Mouse (Mus musculus): Measurements from ENCODE around the gene Atf7.
A peak's percentile ranks its signal among the peaks of the same experiment; 100 is the strongest.

Gene Atf7

GRCm38 (mm10) chr15:102515791-102516190, 109.5 kb downstream of the Atf7 start:
- no peak for DNase-seq (ENCODE audit: low spot score)

GRCm38 (mm10) chr15:102515261-102515660, 110.0 kb downstream of the Atf7 start:
- no peak for DNase-seq (ENCODE audit: low spot score)

GRCm38 (mm10) chr15:102513004-102513403, 112.3 kb downstream of the Atf7 start:
- DNase-seq (ENCODE audit: low spot score) = no peak

GRCm38 (mm10) chr15:102512471-102512870, 112.8 kb downstream of the Atf7 start:
- DNase-seq (ENCODE audit: low spot score) = no peak

GRCm38 (mm10) chr15:102512010-102512409, 113.3 kb downstream of the Atf7 start:
- no peak for DNase-seq (ENCODE audit: low spot score)

- no peak for DNase-seq (ENCODE audit: low spot score)
These were observed 113.9 kb downstream of the Atf7 start for GRCm38 (mm10) chr15:102511285-102511833.

- peak; percentile 58 for DNase-seq (ENCODE audit: low spot score)
These were observed 114.5 kb downstream of the Atf7 start for GRCm38 (mm10) chr15:102510590-102511284.

- no peak for DNase-seq (ENCODE audit: low spot score)
These were observed 115.2 kb downstream of the Atf7 start for GRCm38 (mm10) chr15:102510110-102510509.

- no peak for DNase-seq (ENCODE audit: low spot score)
These were observed 116.9 kb downstream of the Atf7 start for GRCm38 (mm10) chr15:102508336-102508735.

GRCm38 (mm10) chr15:102507561-102507960, 117.7 kb downstream of the Atf7 start:
- no peak for DNase-seq (ENCODE audit: low spot score)

GRCm38 (mm10) chr15:102506864-102507263, 118.4 kb downstream of the Atf7 start:
- no peak for DNase-seq (ENCODE audit: low spot score)

- DNase-seq (ENCODE audit: low spot score) = no peak
These were observed 118.8 kb downstream of the Atf7 start for GRCm38 (mm10) chr15:102506464-102506830.

GRCm38 (mm10) chr15:102505770-102506463, 119.3 kb downstream of the Atf7 start:
- no peak for DNase-seq (ENCODE audit: low spot score)

GRCm38 (mm10) chr15:102505073-102505769, 120.0 kb downstream of the Atf7 start:
- DNase-seq (ENCODE audit: low spot score) = no peak

GRCm38 (mm10) chr15:102503924-102504782, 121.1 kb downstream of the Atf7 start:
- DNase-seq (ENCODE audit: low spot score) = no peak

GRCm38 (mm10) chr15:102503447-102503846, 121.8 kb downstream of the Atf7 start, which contains the start of gene Gm10337:
TSS of gene Gm10337 (plus strand) at chr15:102503722.
- no peak for DNase-seq (ENCODE audit: low spot score)

- no peak for DNase-seq (ENCODE audit: low spot score)
These were observed 122.9 kb downstream of the Atf7 start for GRCm38 (mm10) chr15:102502254-102502840.

- DNase-seq (ENCODE audit: low spot score) = no peak
These were observed 124.0 kb downstream of the Atf7 start for GRCm38 (mm10) chr15:102501084-102501814.

GRCm38 (mm10) chr15:102500479-102500878, 124.8 kb downstream of the Atf7 start:
- DNase-seq (ENCODE audit: low spot score) = no peak

GRCm38 (mm10) chr15:102499851-102500250, 125.4 kb downstream of the Atf7 start:
- no peak for DNase-seq (ENCODE audit: low spot score)

GRCm38 (mm10) chr15:102499370-102499769, 125.9 kb downstream of the Atf7 start:
- no peak for DNase-seq (ENCODE audit: low spot score)

Data from spleen, adult 12 weeks (tissue).